Mouse (Mus musculus): ENCODE data around the gene Phtf2. TPM values are rescaled to one million over a fixed set of nuclear protein-coding genes. Genes with fewer than 3 reads are reported as not detected.
A peak's percentile ranks its signal among the peaks of the same experiment; 100 is the strongest.

The Phtf2 gene
- polyA plus RNA-seq, 1 experiment from 2014 or later, result 3.8 TPM

DNA sequence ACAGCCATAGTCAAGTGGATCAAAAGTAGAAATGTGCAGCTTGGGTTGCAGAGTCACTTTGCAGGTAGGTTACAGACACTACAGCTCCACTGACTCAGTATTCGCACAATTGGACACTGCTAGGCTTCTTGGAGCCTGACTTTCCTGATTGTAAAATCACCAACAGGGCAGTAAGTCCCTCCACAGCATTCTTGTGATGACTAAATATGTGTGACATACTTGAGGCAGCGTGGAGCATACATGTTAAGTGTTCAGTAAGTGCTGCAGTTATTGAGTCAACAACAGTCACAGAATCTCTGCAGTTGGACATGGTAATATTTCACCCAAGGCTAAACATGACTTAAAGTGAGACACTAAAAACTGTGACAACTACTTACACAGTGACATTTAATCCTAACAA is 50.5 kb downstream of the Phtf2 start:
- 40% methylated on average over 2 of the region's 2 CpGs for WGBS
- H3K4me1 ChIP-seq (ENCODE audit: insufficient read depth, low read depth, low read length), result no peaks in the 10 kb centered on the region
- H3K27ac ChIP-seq (ENCODE audit: low read length), result no peak overlapping the region
- H3K9ac ChIP-seq (replicated peaks; ENCODE audit: low read depth), result no peak overlapping the region
- no peaks in the 10 kb centered on the region for H3K9me3 ChIP-seq (ENCODE audit: low read length)
- TF ChIP-seq CTCF (IDR thresholded peaks at IDR 0.05), result no peak
- TF ChIP-seq EP300 (IDR thresholded peaks at IDR 0.05), result peak; percentile 58; the same call in 1 of the 2 replicates
- peak; percentile 79 for DNase-seq (ENCODE audit: low spot score)
- no peak overlapping the region for H3K4me3 ChIP-seq (ENCODE audit: low read depth, low read length)
- H3K36me3 ChIP-seq (ENCODE audit: insufficient read depth, low read length), result no peaks in the 10 kb centered on the region
- peak; percentile 96 for ATAC-seq
- no peak overlapping the region for H3K4me2 ChIP-seq (replicated peaks; ENCODE audit: low read depth, low read length)
- no peaks in the 10 kb centered on the region for H3K27me3 ChIP-seq (replicated peaks; ENCODE audit: insufficient read depth, low read length)

DNA sequence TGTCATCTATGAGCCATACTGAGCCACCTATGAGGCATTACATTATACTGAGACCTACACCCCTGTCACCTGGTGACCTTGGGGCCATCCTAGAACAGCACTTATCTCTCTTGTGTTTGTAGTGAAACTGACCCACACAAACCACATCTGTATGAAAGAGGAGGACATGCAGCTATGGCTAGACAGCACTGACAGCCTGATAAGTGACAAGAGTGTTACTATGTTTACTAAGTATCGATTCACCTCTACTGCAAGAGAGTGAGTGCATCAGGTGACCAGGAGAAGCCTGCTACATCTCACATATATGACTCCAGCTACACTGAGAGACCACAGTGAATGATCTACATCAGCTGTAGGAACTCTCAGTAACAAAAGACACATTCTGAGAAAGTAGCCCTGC is 51.2 kb downstream of the Phtf2 start:
- no peak for TF ChIP-seq CTCF (IDR thresholded peaks at IDR 0.05)
- no peak for TF ChIP-seq EP300 (IDR thresholded peaks at IDR 0.05)
- WGBS, result 40% methylated on average over 1 of the region's 1 CpGs
- H3K9me3 ChIP-seq (ENCODE audit: low read length), result no peaks in the 10 kb centered on the region

DNA sequence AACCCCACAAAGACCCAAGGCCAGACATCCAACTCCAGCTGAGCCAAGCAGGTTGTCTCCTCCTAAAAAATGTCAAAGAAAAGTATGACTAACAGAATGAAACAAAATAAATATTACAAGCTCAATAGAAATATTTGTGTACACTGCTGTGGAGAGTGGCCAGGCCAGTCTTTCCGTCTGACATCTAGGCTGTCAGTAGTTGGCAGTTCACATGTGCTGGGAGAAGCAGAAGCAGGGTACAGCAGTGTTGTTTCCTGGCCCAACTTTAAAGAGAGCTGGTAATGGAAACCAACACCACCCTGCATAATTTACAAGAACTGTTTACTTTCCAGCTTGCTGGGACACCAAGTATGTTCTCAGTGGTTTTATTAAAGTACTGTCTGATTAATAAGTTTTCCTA is 60.3 kb downstream of the Phtf2 start:
- peak; percentile 55 for DNase-seq (ENCODE audit: low spot score)
- Histone ChIP-seq H3K4me3 (ENCODE audit: low read depth, low read length) (no peak overlapping the region), H3K9me3 (ENCODE audit: low read length) (no peaks in the 10 kb centered on the region), H3K36me3 (ENCODE audit: insufficient read depth, low read length) (no peaks in the 10 kb centered on the region), H3K27me3 (replicated peaks; ENCODE audit: insufficient read depth, low read length) (no peaks in the 10 kb centered on the region), H3K9ac (replicated peaks; ENCODE audit: low read depth) (no peak overlapping the region), H3K4me2 (replicated peaks; ENCODE audit: low read depth, low read length) (no peak overlapping the region), H3K4me1 (ENCODE audit: insufficient read depth, low read depth, low read length) (no peaks in the 10 kb centered on the region), H3K27ac (ENCODE audit: low read length) (no peak overlapping the region)
- ATAC-seq, result peak; percentile 81
- 36% methylated on average over 1 of the region's 1 CpGs for WGBS
- TF ChIP-seq CTCF (IDR thresholded peaks at IDR 0.05) (no peak), EP300 (IDR thresholded peaks at IDR 0.05) (peak; percentile 41; the same call in 1 of the 2 replicates)

More for the DNA sequence above, 51.2 kb downstream of the Phtf2 start:
- no peaks in the 10 kb centered on the region for H3K27me3 ChIP-seq (replicated peaks; ENCODE audit: insufficient read depth, low read length)
- no peak overlapping the region for H3K4me2 ChIP-seq (replicated peaks; ENCODE audit: low read depth, low read length)
- no peaks in the 10 kb centered on the region for H3K4me1 ChIP-seq (ENCODE audit: insufficient read depth, low read depth, low read length)
- no peak for ATAC-seq
- no peak overlapping the region for H3K4me3 ChIP-seq (ENCODE audit: low read depth, low read length)
- H3K36me3 ChIP-seq (ENCODE audit: insufficient read depth, low read length), result no peaks in the 10 kb centered on the region
- no peak overlapping the region for H3K27ac ChIP-seq (ENCODE audit: low read length)
- no peak for DNase-seq (ENCODE audit: low spot score)
- H3K9ac ChIP-seq (replicated peaks; ENCODE audit: low read depth), result no peak overlapping the region

DNA sequence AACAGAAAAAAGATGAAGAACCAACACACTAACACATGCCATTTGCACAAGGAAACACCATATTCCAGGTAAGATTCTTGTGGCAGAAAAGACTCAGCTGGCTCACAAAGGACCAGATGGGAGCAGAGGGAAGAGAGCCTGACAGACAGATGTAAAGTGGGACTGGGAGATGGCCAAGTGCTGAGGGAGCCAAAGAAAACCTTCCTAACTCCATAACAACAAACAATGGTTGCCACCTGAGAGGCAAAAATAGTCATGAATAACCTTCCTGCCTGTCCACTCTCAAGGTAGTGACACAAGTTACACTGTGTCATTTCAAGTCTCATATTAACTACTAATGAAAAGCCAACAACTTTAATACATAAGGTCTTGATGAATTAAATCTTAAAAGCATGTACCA is 60.8 kb downstream of the Phtf2 start:
- no peaks in the 10 kb centered on the region for H3K9me3 ChIP-seq (ENCODE audit: low read length)
- H3K4me1 ChIP-seq (ENCODE audit: insufficient read depth, low read depth, low read length), result no peaks in the 10 kb centered on the region
- H3K36me3 ChIP-seq (ENCODE audit: insufficient read depth, low read length), result no peaks in the 10 kb centered on the region
- H3K4me2 ChIP-seq (replicated peaks; ENCODE audit: low read depth, low read length), result no peak overlapping the region
- no peak overlapping the region for H3K4me3 ChIP-seq (ENCODE audit: low read depth, low read length)
- no peak overlapping the region for H3K9ac ChIP-seq (replicated peaks; ENCODE audit: low read depth)
- H3K27ac ChIP-seq (ENCODE audit: low read length), result no peak overlapping the region; the same call in 1 of the 2 replicates
- no peak for DNase-seq (ENCODE audit: low spot score)
- TF ChIP-seq EP300 (IDR thresholded peaks at IDR 0.05) (no peak), CTCF (IDR thresholded peaks at IDR 0.05) (no peak)
- no peaks in the 10 kb centered on the region for H3K27me3 ChIP-seq (replicated peaks; ENCODE audit: insufficient read depth, low read length)
- ATAC-seq, result no peak

- no peaks in the 10 kb centered on the region for H3K27me3 ChIP-seq (replicated peaks; ENCODE audit: insufficient read depth, low read length)
- no peak for TF ChIP-seq CTCF (IDR thresholded peaks at IDR 0.05)
- TF ChIP-seq EP300 (IDR thresholded peaks at IDR 0.05), result no peak
- H3K27ac ChIP-seq (ENCODE audit: low read length), result no peak overlapping the region
- H3K4me1 ChIP-seq (ENCODE audit: insufficient read depth, low read depth, low read length), result no peaks in the 10 kb centered on the region
- 88% methylated on average over 2 of the region's 2 CpGs for WGBS
- DNase-seq (ENCODE audit: low spot score), result no peak
- no peak overlapping the region for H3K9ac ChIP-seq (replicated peaks; ENCODE audit: low read depth)
- ATAC-seq, result no peak
- no peaks in the 10 kb centered on the region for H3K36me3 ChIP-seq (ENCODE audit: insufficient read depth, low read length)
- H3K9me3 ChIP-seq (ENCODE audit: low read length), result no peaks in the 10 kb centered on the region
- no peak overlapping the region for H3K4me3 ChIP-seq (ENCODE audit: low read depth, low read length)
- no peak overlapping the region for H3K4me2 ChIP-seq (replicated peaks; ENCODE audit: low read depth, low read length)
Observed at GRCm38 (mm10) chr5:20815094-20815493, 66.8 kb downstream of the Phtf2 start.

DNA sequence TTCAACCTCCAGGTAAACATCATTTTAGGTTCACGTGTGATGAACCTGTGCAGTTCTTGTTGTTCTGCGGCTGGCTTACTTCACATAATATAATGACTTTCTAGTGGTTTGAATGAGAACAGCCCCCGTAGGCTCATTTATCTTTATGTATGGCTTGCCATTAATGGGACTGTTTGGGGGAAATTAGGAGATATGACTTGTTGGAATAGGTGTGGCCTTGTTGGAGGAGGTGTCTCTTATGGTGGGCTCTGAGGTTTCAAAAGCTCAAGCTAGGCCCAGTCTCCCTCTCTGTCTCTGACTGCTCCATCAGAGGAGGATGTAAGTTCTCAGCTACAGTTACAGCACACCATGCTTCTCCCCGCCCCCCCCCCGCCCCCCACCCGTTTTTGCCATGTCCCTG is 71.5 kb downstream of the Phtf2 start:
- no peaks in the 10 kb centered on the region for H3K36me3 ChIP-seq (ENCODE audit: insufficient read depth, low read length)
- ATAC-seq (no peak), DNase-seq (ENCODE audit: low spot score) (no peak)
- no peak overlapping the region for H3K4me2 ChIP-seq (replicated peaks; ENCODE audit: low read depth, low read length)
- no peaks in the 10 kb centered on the region for H3K27me3 ChIP-seq (replicated peaks; ENCODE audit: insufficient read depth, low read length)
- no peak for TF ChIP-seq EP300 (IDR thresholded peaks at IDR 0.05)
- no peak for TF ChIP-seq CTCF (IDR thresholded peaks at IDR 0.05)
- H3K9me3 ChIP-seq (ENCODE audit: low read length), result no peaks in the 10 kb centered on the region
- H3K4me1 ChIP-seq (ENCODE audit: insufficient read depth, low read depth, low read length), result no peaks in the 10 kb centered on the region
- 85% methylated on average over 6 of the region's 6 CpGs for WGBS
- no peak overlapping the region for H3K4me3 ChIP-seq (ENCODE audit: low read depth, low read length)
- no peak overlapping the region for H3K9ac ChIP-seq (replicated peaks; ENCODE audit: low read depth)
- no peak overlapping the region for H3K27ac ChIP-seq (ENCODE audit: low read length)

DNA sequence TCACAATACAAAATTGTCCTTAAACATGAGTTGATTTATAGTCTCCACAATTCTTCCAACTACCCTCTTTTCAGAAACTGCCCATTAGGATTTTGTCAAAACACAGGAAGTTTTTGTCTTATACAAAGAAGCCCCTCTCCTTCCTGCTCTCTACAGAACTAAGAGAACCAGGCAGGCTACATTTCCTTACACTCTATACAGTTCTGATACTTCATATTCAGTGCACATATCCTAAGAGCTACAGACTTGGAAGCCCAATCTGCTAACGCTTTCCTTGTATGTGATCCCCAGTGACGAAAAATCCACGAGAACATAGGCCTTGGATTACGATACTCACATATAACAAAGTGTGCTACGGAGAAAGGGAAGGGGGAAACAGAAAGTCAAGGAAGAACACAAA is 86.0 kb downstream of the Phtf2 start:
- Histone ChIP-seq H3K4me3 (ENCODE audit: low read depth, low read length) (no peak overlapping the region), H3K9ac (replicated peaks; ENCODE audit: low read depth) (no peak overlapping the region), H3K27ac (ENCODE audit: low read length) (no peak overlapping the region), H3K36me3 (ENCODE audit: insufficient read depth, low read length) (no peaks in the 10 kb centered on the region), H3K4me2 (replicated peaks; ENCODE audit: low read depth, low read length) (no peak overlapping the region), H3K4me1 (ENCODE audit: insufficient read depth, low read depth, low read length) (no peaks in the 10 kb centered on the region), H3K9me3 (ENCODE audit: low read length) (no peaks in the 10 kb centered on the region), H3K27me3 (replicated peaks; ENCODE audit: insufficient read depth, low read length) (no peaks in the 10 kb centered on the region)
- no peak for DNase-seq (ENCODE audit: low spot score)
- WGBS, result 78% methylated on average over 5 of the region's 5 CpGs
- TF ChIP-seq CTCF (IDR thresholded peaks at IDR 0.05) (no peak), EP300 (IDR thresholded peaks at IDR 0.05) (no peak)
- ATAC-seq, result no peak
